Mouse (Mus musculus) kidney, postnatal 4 days (tissue): ENCODE data around the gene Caskin2.

Experiments
- DNase-seq, 2 experiments: peaks; one replicate each; pipeline ENCODE4 v3.0.0; 2021; ENCODE audit warnings: mixed read lengths in 2 of 2

Gene Caskin2

GRCm38 (mm10) chr11:115753485-115753884 is 60.0 kb downstream of the Caskin2 start:
- no peak for DNase-seq

DNA sequence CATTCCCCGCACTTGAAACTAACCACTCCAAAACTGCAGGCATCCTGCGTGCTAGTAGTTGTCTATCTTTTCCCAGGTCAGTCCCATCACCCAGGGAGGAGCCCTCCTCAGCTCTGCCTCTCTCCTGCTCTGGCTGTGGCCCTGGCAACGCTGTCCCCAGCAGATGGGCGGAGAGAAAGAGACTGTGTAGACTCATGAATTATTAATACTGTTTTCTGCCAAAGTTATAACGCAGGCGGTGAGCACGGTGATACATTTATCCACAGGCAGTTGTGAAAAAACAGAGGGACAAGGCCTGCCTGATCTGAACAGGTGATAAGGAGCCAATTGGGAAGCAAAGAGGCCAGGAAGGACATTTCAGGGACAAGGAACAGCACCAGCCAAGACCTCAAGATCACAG is 60.8 kb downstream of the Caskin2 start:
- DNase-seq = no peak

- DNase-seq = no peak
Measured at GRCm38 (mm10) chr11:115751725-115752124, 61.7 kb downstream of the Caskin2 start.

DNA sequence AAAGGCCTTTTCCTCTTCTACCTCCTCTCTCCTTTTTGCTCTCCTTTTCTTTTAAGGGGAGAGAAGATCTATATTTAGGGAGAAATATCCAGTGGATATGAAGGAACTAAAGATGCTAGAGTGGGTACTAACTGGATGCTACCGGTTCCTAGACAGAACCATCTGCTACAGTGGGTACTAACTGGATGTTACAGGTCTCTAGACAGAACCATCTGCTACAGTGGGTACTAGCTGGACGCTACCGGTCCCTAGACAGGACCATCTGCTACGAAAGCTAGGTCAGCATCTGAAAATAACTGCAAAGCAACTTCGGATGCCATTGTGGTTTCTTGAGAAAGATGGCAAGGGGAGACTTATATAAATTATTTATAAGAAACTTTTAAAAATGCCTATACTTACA is 63.6 kb downstream of the Caskin2 start:
- no peak for DNase-seq
